Mouse (Mus musculus): Measurements from ENCODE around the gene Maob. TPM values are rescaled to one million over a fixed set of nuclear protein-coding genes. Genes with fewer than 3 reads are reported as not detected.

Maob gene
- polyA plus RNA-seq, 1 experiment, result 122 TPM

Other genes with a start within 250 kb of the Maob start
- 12.9 and 13.1 TPM in 2 replicates for gene Maoa, start 197.7 kb downstream of the Maob start, polyA plus RNA-seq (2012; ENCODE audit: insufficient read depth, insufficient read length, missing spikeins)
- gene Ndp, start 94.4 kb upstream of the Maob start, polyA plus RNA-seq (2012; ENCODE audit: insufficient read depth, insufficient read length, missing spikeins), result not detected in 2 replicates

Data from brown adipose tissue, adult 24 weeks (tissue).